Mouse (Mus musculus) activated CD4-positive, CD25-positive, alpha-beta regulatory T cell, adult 9 weeks (primary cell): ENCODE results near the gene Krtap16-3. TPM values are rescaled to one million over a fixed set of nuclear protein-coding genes. Genes with fewer than 3 reads are reported as not detected.

ENCODE experiments used
- polyA plus RNA-seq: library from polyadenylated mRNA; unstranded; fragments of 100-300 nt; shearing (Covaris generic); gene quantifications from one replicate; pipeline ENCODE4 v1.2.1, GENCODE M21; 2017

Krtap16-3 gene
- not detected for polyA plus RNA-seq

DNA sequence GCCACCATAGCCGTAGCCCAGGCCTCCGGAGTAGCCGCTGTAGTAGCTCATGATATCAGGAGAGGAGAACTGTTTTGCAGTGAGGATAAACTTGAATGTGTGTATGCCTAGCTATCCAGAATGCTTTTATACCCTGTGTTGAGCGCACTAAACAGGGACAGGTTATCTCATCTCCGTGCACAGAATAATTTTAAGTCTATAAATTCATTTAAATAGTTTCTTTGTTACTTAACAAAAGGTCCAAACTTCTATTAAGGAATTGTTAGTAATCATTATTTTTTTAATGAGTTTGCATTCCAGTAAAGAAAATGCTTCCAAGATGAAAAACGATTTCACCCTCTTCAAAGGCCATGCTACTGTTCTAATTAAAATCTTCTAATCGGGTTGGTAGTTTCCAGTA lies at the start of gene Krtap16-3:
Gene Krtap16-3, minus strand, starts transcription at position 101 of the 400 bp plus-strand sequence.

DNA sequence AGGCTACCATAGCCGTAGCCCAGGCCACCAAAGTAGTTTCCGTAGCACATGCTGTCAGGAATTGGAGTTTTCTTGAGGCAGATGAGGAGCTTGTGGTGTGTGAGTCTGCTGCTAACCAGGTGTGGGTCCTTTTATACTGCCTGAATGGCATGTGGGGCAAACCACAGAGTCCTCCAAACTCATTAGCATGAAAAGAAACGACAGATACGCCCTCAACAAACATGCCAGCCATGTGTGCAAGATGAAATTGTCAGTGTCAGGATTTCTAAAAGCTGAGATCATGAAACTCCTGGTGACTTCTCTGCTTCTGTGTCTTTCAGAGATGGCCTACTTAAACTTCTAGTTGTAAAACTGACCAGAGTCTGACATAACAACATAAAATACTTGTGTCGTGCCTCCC lies 48.0 kb upstream of the Krtap16-3 start, which contains the start of gene Krtap22-2:
Gene Krtap22-2, minus strand, starts transcription at position 101 of the 400 bp plus-strand sequence.

DNA sequence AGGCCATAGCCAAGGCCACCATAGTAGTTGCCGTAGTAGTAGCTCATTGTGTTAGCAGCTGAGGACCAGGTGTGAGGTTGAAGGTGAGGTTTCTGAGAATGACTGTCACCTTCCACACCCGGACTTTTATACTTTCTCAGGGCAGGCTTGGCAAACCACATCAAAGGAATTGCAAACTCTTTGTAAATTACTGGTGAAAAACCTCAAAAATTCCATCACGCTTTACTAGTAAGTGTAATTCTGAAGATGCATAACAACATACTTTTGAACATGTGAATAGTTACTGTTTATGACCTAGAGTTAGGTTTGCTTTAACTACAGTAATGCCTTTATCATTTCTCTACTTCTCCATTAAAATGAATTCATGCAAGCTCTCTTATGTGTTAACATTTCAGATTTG lies 30.5 kb downstream of the Krtap16-3 start, which contains the start of gene Krtap19-9b:
Gene Krtap19-9b, minus strand, starts transcription at position 101 of the 400 bp plus-strand sequence.

Other genes with a start within 250 kb of the Krtap16-3 start
- gene Krtap13-1, start 234.0 kb downstream of the Krtap16-3 start, polyA plus RNA-seq, result not detected
- not detected for gene Krtap13, start 211.2 kb downstream of the Krtap16-3 start, polyA plus RNA-seq
- not detected for gene 2310034C09Rik, start 204.0 kb downstream of the Krtap16-3 start, polyA plus RNA-seq
- gene 2310057N15Rik, start 188.7 kb downstream of the Krtap16-3 start, polyA plus RNA-seq, result not detected
- gene Gm5965, start 185.0 kb downstream of the Krtap16-3 start, polyA plus RNA-seq, result not detected
- not detected for gene Gm20741, start 150.7 kb downstream of the Krtap16-3 start, polyA plus RNA-seq
- not detected for gene Krtap15, start 142.7 kb downstream of the Krtap16-3 start, polyA plus RNA-seq
- not detected for gene Krtap14, start 136.7 kb downstream of the Krtap16-3 start, polyA plus RNA-seq
- gene Krtap19-1, start 93.5 kb downstream of the Krtap16-3 start, polyA plus RNA-seq, result not detected
- gene Krtap19-2, start 88.6 kb downstream of the Krtap16-3 start, polyA plus RNA-seq, result not detected
- not detected for gene Krtap19-3, start 84.8 kb downstream of the Krtap16-3 start, polyA plus RNA-seq
- gene Krtap19-4, start 77.8 kb downstream of the Krtap16-3 start, polyA plus RNA-seq, result not detected
- not detected for gene Krtap19-5, start 66.4 kb downstream of the Krtap16-3 start, polyA plus RNA-seq
- not detected for gene Krtap19-9b, start 30.6 kb downstream of the Krtap16-3 start, polyA plus RNA-seq
- gene Krtap22-2, start 47.9 kb upstream of the Krtap16-3 start, polyA plus RNA-seq, result not detected
- gene Gm10229, start 52.4 kb upstream of the Krtap16-3 start, polyA plus RNA-seq, result not detected
- gene Krtap6-1, start 68.8 kb upstream of the Krtap16-3 start, polyA plus RNA-seq, result not detected
- not detected for gene Gm10228, start 78.6 kb upstream of the Krtap16-3 start, polyA plus RNA-seq
- not detected for gene Krtap6-5, start 85.0 kb upstream of the Krtap16-3 start, polyA plus RNA-seq
- not detected for gene 1110025L11Rik, start 101.1 kb upstream of the Krtap16-3 start, polyA plus RNA-seq
- not detected for gene Krtap6-3, start 121.1 kb upstream of the Krtap16-3 start, polyA plus RNA-seq
- not detected for gene Gm6358, start 178.0 kb upstream of the Krtap16-3 start, polyA plus RNA-seq
- gene Gm10061, start 188.2 kb upstream of the Krtap16-3 start, polyA plus RNA-seq, result not detected
- gene Gm9789, start 195.1 kb upstream of the Krtap16-3 start, polyA plus RNA-seq, result not detected
- gene Gm7735, start 206.6 kb upstream of the Krtap16-3 start, polyA plus RNA-seq, result not detected
- gene 1110057P08Rik, start 211.9 kb upstream of the Krtap16-3 start, polyA plus RNA-seq, result not detected
- gene Krtap20-2, start 243.0 kb upstream of the Krtap16-3 start, polyA plus RNA-seq, result not detected